Mouse (Mus musculus) ES-E14 (cell line): ENCODE measurements around the gene Srebf1. TPM values are rescaled to one million over a fixed set of nuclear protein-coding genes. Genes with fewer than 3 reads are reported as not detected.

ENCODE experiments used
- DNase-seq: peaks from one replicate; pipeline ENCODE4 v3.0.0-alpha.2; 2013; ENCODE audit warnings: low read depth, low spot score
- H3K27ac ChIP-seq: 2 replicates; pipeline ENCODE4 v1.5.1; 2012; ENCODE audit warnings: low read depth, mild to moderate bottlenecking, low read length, moderate library complexity, mixed read lengths; ENCODE audit not compliant: poor library complexity, insufficient read depth, severe bottlenecking
- H3K36me3 ChIP-seq: 2 replicates; pipeline ENCODE4 v1.6.1; 2012; ENCODE audit warnings: mild to moderate bottlenecking, low read length, moderate library complexity, mixed read lengths; ENCODE audit not compliant: control insufficient read depth, poor library complexity, insufficient read depth, severe bottlenecking
- H3K4me1 ChIP-seq, 2 experiments: fragments of 150-350 bp in 1 of 2; sonication (generic) in 1 of 2; 2 replicates each; pipeline ENCODE4 v1.6.1; 2012; ENCODE audit warnings: low read length in 2 of 2, mild to moderate bottlenecking in 1 of 2, mixed read lengths in 1 of 2; ENCODE audit not compliant: control insufficient read depth in 2 of 2, insufficient read depth in 2 of 2, poor library complexity in 1 of 2
- H3K4me3 ChIP-seq, 2 experiments: fragments of 150-350 bp in 1 of 2; sonication (generic) in 1 of 2; 2 replicates each; pipeline ENCODE4 v1.5.1; 2012; ENCODE audit warnings: low read length in 2 of 2, low read depth in 1 of 2, mild to moderate bottlenecking in 1 of 2, mixed read lengths in 1 of 2; ENCODE audit not compliant: insufficient read depth in 1 of 2, poor library complexity in 1 of 2, severe bottlenecking in 1 of 2
- H3K9ac ChIP-seq: 2 replicates; pipeline ENCODE4 v1.6.1; 2012; ENCODE audit warnings: low read depth, mild to moderate bottlenecking, low read length, mixed read lengths; ENCODE audit not compliant: poor library complexity, insufficient read depth, severe bottlenecking
- H3K9me3 ChIP-seq: fragments of 150-350 bp; sonication (generic); 2 replicates; pipeline ENCODE4 v1.6.1; 2012; ENCODE audit warnings: low read depth, mild to moderate bottlenecking, low read length; ENCODE audit not compliant: control insufficient read depth, insufficient read depth
- CHD2 ChIP-seq: IDR thresholded peaks from 2 replicates; pipeline ENCODE4 v1.6.1; 2014; ENCODE audit warnings: mild to moderate bottlenecking, low read depth, low read length, inconsistent platforms
- HCFC1 ChIP-seq: IDR thresholded peaks from 2 replicates; pipeline ENCODE4 v1.6.1; 2012; ENCODE audit warnings: low read length, inconsistent platforms, borderline replicate concordance; ENCODE audit not compliant: insufficient read depth
- MAFK ChIP-seq: IDR thresholded peaks from 2 replicates; pipeline ENCODE4 v1.6.1; 2014; ENCODE audit warnings: mild to moderate bottlenecking, low read depth, low read length, inconsistent platforms; ENCODE audit not compliant: insufficient read depth
- ZC3H11A ChIP-seq: IDR thresholded peaks from 2 replicates; pipeline ENCODE4 v1.6.1; 2012; ENCODE audit warnings: low read depth, mild to moderate bottlenecking, inconsistent platforms, low read length, borderline replicate concordance
- ZNF384 ChIP-seq: IDR thresholded peaks from 2 replicates; pipeline ENCODE4 v1.6.1; 2012; ENCODE audit warnings: low read depth, low read length, inconsistent platforms
- in situ Hi-C, 2 experiments: fragments of 600-800 bp; cut with MboI; formaldehyde crosslinking; loops; one replicate each; pipeline ENCODE4 v1.15.1; 2025; ENCODE audit warnings: low sequenced_read_pairs in 2 of 2, inconsistent platforms in 1 of 2; ENCODE audit not compliant: unreplicated experiment in 2 of 2
- total RNA-seq: library from RNA; depleted of rRNA; stranded (reverse); fragments of 300-350 nt; gene quantifications from 2 replicates; pipeline ENCODE4 v1.2.3, GENCODE M21; 2012

Srebf1 gene
- total RNA-seq, 1 experiment, result 136 TPM

- Histone ChIP-seq H3K4me3 (no peak overlapping the region), H3K9ac (no peak overlapping the region), H3K27ac (no peak overlapping the region), H3K36me3 (no peaks in the 10 kb centered on the region), H3K4me1 (peaks cover 6 to 12% of the 10 kb centered on the region in 2 experiments; a peak in 3 of 4 replicates), H3K9me3 (no peaks in the 10 kb centered on the region)
- DNase-seq, result no peak
- in situ Hi-C loops, result no loop called here
- no peak for TF ChIP-seq HCFC1
- TF ChIP-seq CHD2, result no peak
- no peak for TF ChIP-seq ZC3H11A
- TF ChIP-seq ZNF384, result no peak
- no peak for TF ChIP-seq MAFK
Measured at GRCm38 (mm10) chr11:60246077-60246476, 23.7 kb upstream of the Srebf1 start.

- peaks cover 6 to 12% of the 10 kb centered on the region in 2 experiments; a peak in 3 of 4 replicates for H3K4me1 ChIP-seq
- H3K9ac ChIP-seq, result no peak overlapping the region
- in situ Hi-C loops, result no loop called here
Measured at GRCm38 (mm10) chr11:60244503-60245143, 22.2 kb upstream of the Srebf1 start.

GRCm38 (mm10) chr11:60240509-60240908 is 18.1 kb upstream of the Srebf1 start:
- H3K4me1 ChIP-seq, result peaks cover 0 to 1% of the 10 kb centered on the region in 2 experiments; a peak in 1 of 4 replicates
- H3K36me3 ChIP-seq, result no peaks in the 10 kb centered on the region
- in situ Hi-C loops, result no loop called here
- no peak overlapping the region for H3K4me3 ChIP-seq
- no peak overlapping the region for H3K27ac ChIP-seq
- TF ChIP-seq MAFK, result no peak
- no peak for TF ChIP-seq ZC3H11A
- no peak for TF ChIP-seq CHD2
- TF ChIP-seq ZNF384, result no peak
- TF ChIP-seq HCFC1, result no peak
- no peak overlapping the region for H3K9ac ChIP-seq
- no peak for DNase-seq
- no peaks in the 10 kb centered on the region for H3K9me3 ChIP-seq

More at GRCm38 (mm10) chr11:60244503-60245143, 22.2 kb upstream of the Srebf1 start:
- TF ChIP-seq MAFK, result no peak
- no peak for TF ChIP-seq CHD2
- no peak for TF ChIP-seq ZNF384
- no peak for TF ChIP-seq ZC3H11A
- no peak for TF ChIP-seq HCFC1
- Histone ChIP-seq H3K36me3 (no peaks in the 10 kb centered on the region), H3K27ac (no peak overlapping the region), H3K9me3 (no peaks in the 10 kb centered on the region), H3K4me3 (no peak overlapping the region)
- DNase-seq, result no peak

- H3K4me3 ChIP-seq, result no peak overlapping the region
- H3K4me1 ChIP-seq, result peaks cover 2 to 16% of the 10 kb centered on the region in 2 experiments; a peak in 3 of 4 replicates
- H3K27ac ChIP-seq, result no peak overlapping the region
- no peaks in the 10 kb centered on the region for H3K9me3 ChIP-seq
- no peak for DNase-seq
- no peaks in the 10 kb centered on the region for H3K36me3 ChIP-seq
- TF ChIP-seq HCFC1 (no peak), ZNF384 (no peak), MAFK (no peak), CHD2 (no peak), ZC3H11A (no peak)
- H3K9ac ChIP-seq, result no peak overlapping the region
- in situ Hi-C loops, result no loop called here
Measured at GRCm38 (mm10) chr11:60235351-60235750, 13.0 kb upstream of the Srebf1 start.
